Comparison of ENCODE assay signal across 22 mouse cellular contexts in genomic region chr13:93899378-93900256, GRCm38 (mm10).
A peak's percentile ranks its signal among the peaks of the same experiment; 100 is the strongest.
DNase-seq lines count a peak whose midpoint lies in the region; ATAC-seq and TF ChIP-seq lines count a peak whose summit lies in the region.
"Had no signal": no experiment of that assay in that cellular context is flagged by ENCODE, and none has a peak within 500 bp of the region (broad histone marks: within the 10 kb centered on the region; RNA-seq: fewer than 3 reads in every experiment).

No protein-coding gene starts in this region.

- 65% methylated on average over 3 of the region's 3 CpGs for WGBS in lung, embryonic 14.5 days
- WGBS in embryonic facial prominence, embryonic 10.5 days = 66% methylated on average over 3 of the region's 3 CpGs
- WGBS in embryonic facial prominence, embryonic 15.5 days = 75% methylated on average over 3 of the region's 3 CpGs
- 49% methylated on average over 3 of the region's 3 CpGs for WGBS in limb, embryonic 15.5 days

- H3K4me3 ChIP-seq in lung, embryonic 14.5 days (ENCODE audit: low read depth, low read length) = no peak overlapping the region
- H3K4me3 ChIP-seq in embryonic facial prominence, embryonic 10.5 days = no peak overlapping the region
- H3K4me3 ChIP-seq in embryonic facial prominence, embryonic 15.5 days (replicated peaks) = no peak overlapping the region
- no peak overlapping the region for H3K4me3 ChIP-seq in limb, embryonic 15.5 days
- H3K4me3 ChIP-seq: forebrain, embryonic 13.5 days; hindbrain, embryonic 10.5 days; layer of hippocampus, adult 2 months; liver, embryonic 13.5 days; neural tube, embryonic 12.5 days had no signal

- ATAC-seq in lung, embryonic 14.5 days (ENCODE audit: insufficient read depth) = 0 out of 2 replicates have a peak, but pooled peaks have one; percentile 44
- no peak for ATAC-seq in embryonic facial prominence, embryonic 15.5 days (ENCODE audit: insufficient number of reproducible peaks, low FRiP score, low TSS enrichment, low read depth)
- ATAC-seq in limb, embryonic 15.5 days (ENCODE audit: insufficient number of reproducible peaks, low FRiP score, low TSS enrichment, low read depth) = no peak
- no peak for ATAC-seq in megakaryocyte-erythroid progenitor cell, adult 5-6 weeks (replicated peaks; ENCODE audit: low FRiP score, low TSS enrichment, poor library complexity, severe bottlenecking)
- ATAC-seq: forebrain, embryonic 13.5 days; hindbrain, postnatal 0 days had no signal

- H3K4me2 ChIP-seq in lung, embryonic 14.5 days = no peak overlapping the region
- H3K4me2 ChIP-seq in embryonic facial prominence, embryonic 15.5 days (replicated peaks) = no peak overlapping the region
- no peak overlapping the region for H3K4me2 ChIP-seq in limb, embryonic 15.5 days
- H3K4me2 ChIP-seq: forebrain, embryonic 13.5 days; liver, embryonic 13.5 days; neural tube, embryonic 12.5 days had no signal

- no peaks in the 10 kb centered on the region for H3K27me3 ChIP-seq in lung, embryonic 14.5 days (ENCODE audit: insufficient read depth, low read length)
- H3K27me3 ChIP-seq in embryonic facial prominence, embryonic 10.5 days (replicated peaks; ENCODE audit: low read depth, poor library complexity, severe bottlenecking) = no peaks in the 10 kb centered on the region
- no peaks in the 10 kb centered on the region for H3K27me3 ChIP-seq in embryonic facial prominence, embryonic 15.5 days
- no peaks in the 10 kb centered on the region for H3K27me3 ChIP-seq in limb, embryonic 15.5 days
- H3K27me3 ChIP-seq: forebrain, embryonic 13.5 days; liver, embryonic 13.5 days; neural tube, embryonic 12.5 days had no signal

- peaks cover 4% of the 10 kb centered on the region; the same call in 1 of the 2 replicates for H3K4me1 ChIP-seq in lung, embryonic 14.5 days (ENCODE audit: insufficient read depth)
- peaks cover 44% of the 10 kb centered on the region for H3K4me1 ChIP-seq in embryonic facial prominence, embryonic 10.5 days
- peaks cover 13% of the 10 kb centered on the region; the same call in 1 of the 2 replicates for H3K4me1 ChIP-seq in embryonic facial prominence, embryonic 15.5 days
- peaks cover 14% of the 10 kb centered on the region for H3K4me1 ChIP-seq in limb, embryonic 15.5 days
- H3K4me1 ChIP-seq: forebrain, embryonic 13.5 days; liver, embryonic 13.5 days; neural tube, embryonic 12.5 days had no signal

- no peaks in the 10 kb centered on the region for H3K36me3 ChIP-seq in lung, embryonic 14.5 days (ENCODE audit: insufficient read depth)
- H3K36me3 ChIP-seq in embryonic facial prominence, embryonic 10.5 days (replicated peaks) = no peaks in the 10 kb centered on the region
- H3K36me3 ChIP-seq in embryonic facial prominence, embryonic 15.5 days = no peaks in the 10 kb centered on the region
- H3K36me3 ChIP-seq in limb, embryonic 15.5 days = no peaks in the 10 kb centered on the region
- H3K36me3 ChIP-seq: hindbrain, embryonic 10.5 days; liver, embryonic 13.5 days; neural tube, embryonic 12.5 days had no signal

- no peak overlapping the region for H3K27ac ChIP-seq in lung, embryonic 14.5 days (ENCODE audit: low read depth)
- peak overlapping the region; percentile 78 for H3K27ac ChIP-seq in embryonic facial prominence, embryonic 10.5 days (replicated peaks)
- peak overlapping the region; percentile 81 for H3K27ac ChIP-seq in embryonic facial prominence, embryonic 15.5 days (replicated peaks)
- H3K27ac ChIP-seq in limb, embryonic 15.5 days = peak overlapping the region; percentile 79; the same call in 1 of the 2 replicates
- H3K27ac ChIP-seq: forebrain, embryonic 13.5 days; hindbrain, embryonic 10.5 days; hindbrain, postnatal 0 days; layer of hippocampus, adult 2 months; liver, embryonic 13.5 days; neural tube, embryonic 12.5 days had no signal

- TF ChIP-seq CTCF in lung, embryonic 14.5 days (IDR thresholded peaks at IDR 0.05; ENCODE audit: low read depth) = no peak

- no peaks in the 10 kb centered on the region for H3K9me3 ChIP-seq in lung, embryonic 14.5 days (ENCODE audit: low read depth, low read length)
- no peaks in the 10 kb centered on the region for H3K9me3 ChIP-seq in embryonic facial prominence, embryonic 10.5 days
- H3K9me3 ChIP-seq in embryonic facial prominence, embryonic 15.5 days (replicated peaks) = no peaks in the 10 kb centered on the region
- H3K9me3 ChIP-seq in limb, embryonic 15.5 days = no peaks in the 10 kb centered on the region
- H3K9me3 ChIP-seq: forebrain, embryonic 13.5 days; hindbrain, embryonic 10.5 days; liver, embryonic 13.5 days; neural tube, embryonic 12.5 days had no signal

- DNase-seq in lung, embryonic 14.5 days = no peak
- no peak for DNase-seq in lung, postnatal 4 days
- DNase-seq in embryonic facial prominence, embryonic 10.5 days (ENCODE audit: low spot score) = no peak
- DNase-seq in retina, embryonic 14.5 days (ENCODE audit: low spot score) = no peak
- no peak for DNase-seq in urinary bladder, postnatal 4 days (ENCODE audit: low spot score in 2 of 2)
- DNase-seq: adrenal gland, postnatal 14 days; cerebellum, adult 11 months; cerebellum, postnatal 14 days; gastrocnemius, postnatal 14 days; kidney, adult 18-20 months; kidney, postnatal 10 days; layer of hippocampus, postnatal 36 days; liver, embryonic 13.5 days; thymus, postnatal 36 days had no signal

- H3K9ac ChIP-seq in lung, embryonic 14.5 days = no peak overlapping the region
- no peak overlapping the region for H3K9ac ChIP-seq in embryonic facial prominence, embryonic 15.5 days
- H3K9ac ChIP-seq in limb, embryonic 15.5 days = no peak overlapping the region
- H3K9ac ChIP-seq: forebrain, embryonic 13.5 days; liver, embryonic 13.5 days; neural tube, embryonic 12.5 days had no signal
